Mouse (Mus musculus): Measurements from ENCODE around the gene Slc44a4. TPM values are rescaled to one million over a fixed set of nuclear protein-coding genes. Genes with fewer than 3 reads are reported as not detected.
"Not testable (repeated sequence)": the region's sequence is repeated elsewhere in the genome, so short reads cannot be mapped to it uniquely, and the experiment has no call there.

The Slc44a4 gene
- polyA plus RNA-seq, 2 experiments = 0.09 TPM; not detected in 1

DNA sequence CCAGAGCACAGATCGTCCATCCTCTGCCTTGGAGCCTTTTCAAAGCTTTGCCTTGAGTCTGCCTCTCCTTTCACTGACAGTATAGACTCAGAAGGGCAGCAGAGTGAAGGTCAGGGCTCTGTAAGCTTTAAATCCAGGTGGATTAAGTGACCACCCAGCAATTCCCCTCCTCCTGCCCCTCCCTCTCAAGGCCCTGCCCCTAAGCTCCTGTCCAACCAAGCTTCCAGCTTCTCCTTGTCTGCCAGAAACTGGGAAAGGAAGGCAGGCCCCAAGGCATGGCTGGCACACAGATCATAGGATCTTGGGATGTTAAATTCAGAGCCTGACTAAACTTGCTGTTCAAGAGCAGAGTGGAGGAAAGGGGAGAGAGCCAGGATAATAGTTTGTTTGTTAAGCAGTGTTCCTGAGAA is 50.4 kb downstream of the Slc44a4 start:
- H3K4me3 ChIP-seq (replicated peaks; ENCODE audit: low read length) = no peak overlapping the region
- 10% methylated on average over 1 of the region's 1 CpGs for WGBS
- ATAC-seq (ENCODE audit: low FRiP score, low read depth) (no peak), DNase-seq (ENCODE audit: low spot score) (no peak)
- 0 out of 2 replicates have a peak overlapping the region, but pooled peaks have one; percentile 26 for H3K9ac ChIP-seq (ENCODE audit: low read depth, low read length, severe bottlenecking)
- H3K36me3 ChIP-seq (ENCODE audit: control insufficient read depth, insufficient read depth, low read length) = no peaks in the 10 kb centered on the region
- peaks cover 3% of the 10 kb centered on the region; the same call in 1 of the 2 replicates for H3K27me3 ChIP-seq (ENCODE audit: control insufficient read depth, insufficient read depth, low read length)
- no peak overlapping the region for H3K4me2 ChIP-seq (replicated peaks; ENCODE audit: low read depth, low read length, severe bottlenecking)
- H3K27ac ChIP-seq (replicated peaks; ENCODE audit: low read depth, low read length) = no peak overlapping the region
- H3K4me1 ChIP-seq (ENCODE audit: control insufficient read depth, insufficient read depth, low read length) = no peaks in the 10 kb centered on the region; the same call in 1 of the 2 replicates
- TF ChIP-seq POLR2A (IDR thresholded peaks at IDR 0.05; ENCODE audit: borderline replicate concordance, extremely low read depth, insufficient read depth, insufficient read length) = no peak
- no peaks in the 10 kb centered on the region for H3K9me3 ChIP-seq (ENCODE audit: control insufficient read depth, low read length)

DNA sequence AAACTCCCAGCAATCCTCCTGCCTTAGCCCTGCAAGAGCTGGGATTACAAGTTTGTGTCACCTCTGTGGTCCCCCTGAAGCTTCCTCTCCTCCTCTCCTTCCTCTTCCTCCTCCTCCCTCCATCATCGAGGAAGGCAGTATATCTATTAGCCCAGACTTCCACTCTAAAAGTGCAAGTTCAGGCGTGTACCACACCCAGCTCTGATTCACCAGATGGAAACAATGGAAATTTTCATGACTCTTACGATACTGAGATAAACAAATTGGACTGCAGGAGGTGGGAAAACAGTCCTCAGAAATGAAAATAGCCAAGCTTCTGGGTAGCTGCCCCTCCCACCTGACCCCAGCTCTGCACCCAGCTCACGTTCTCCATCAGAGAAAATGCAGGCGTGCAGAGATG is 51.4 kb downstream of the Slc44a4 start:
- no peak for TF ChIP-seq POLR2A (IDR thresholded peaks at IDR 0.05; ENCODE audit: borderline replicate concordance, extremely low read depth, insufficient read depth, insufficient read length)
- Histone ChIP-seq H3K4me2 (replicated peaks; ENCODE audit: low read depth, low read length, severe bottlenecking) (no peak overlapping the region), H3K36me3 (ENCODE audit: control insufficient read depth, insufficient read depth, low read length) (no peaks in the 10 kb centered on the region), H3K27ac (replicated peaks; ENCODE audit: low read depth, low read length) (no peak overlapping the region), H3K9me3 (ENCODE audit: control insufficient read depth, low read length) (no peaks in the 10 kb centered on the region), H3K4me3 (replicated peaks; ENCODE audit: low read length) (no peak overlapping the region), H3K9ac (ENCODE audit: low read depth, low read length, severe bottlenecking) (no peak overlapping the region), H3K4me1 (ENCODE audit: control insufficient read depth, insufficient read depth, low read length) (no peaks in the 10 kb centered on the region), H3K27me3 (ENCODE audit: control insufficient read depth, insufficient read depth, low read length) (peaks cover 6% of the 10 kb centered on the region; the same call in 1 of the 2 replicates)
- WGBS = 75% methylated on average over 5 of the region's 5 CpGs
- ATAC-seq (ENCODE audit: low FRiP score, low read depth) (no peak), DNase-seq (ENCODE audit: low spot score) (no peak)

- not testable (repeated sequence) for H3K27me3 ChIP-seq (ENCODE audit: control insufficient read depth, insufficient read depth, low read length); ATAC-seq (ENCODE audit: low FRiP score, low read depth)
- WGBS = 73% methylated on average over 6 of the region's 11 CpGs
Observed at GRCm38 (mm10) chr17:34969822-34970221, 55.6 kb downstream of the Slc44a4 start, which contains the start of gene Gm20481. Gene Gm20481 (plus strand): TSS chr17:34969912.

GRCm38 (mm10) chr17:34970850-34971249 is 56.6 kb downstream of the Slc44a4 start:
- DNase-seq (ENCODE audit: low spot score); H3K36me3 ChIP-seq (ENCODE audit: control insufficient read depth, insufficient read depth, low read length); H3K4me2 ChIP-seq (replicated peaks; ENCODE audit: low read depth, low read length, severe bottlenecking); H3K4me1 ChIP-seq (ENCODE audit: control insufficient read depth, insufficient read depth, low read length); H3K9ac ChIP-seq (ENCODE audit: low read depth, low read length, severe bottlenecking); ATAC-seq (ENCODE audit: low FRiP score, low read depth); H3K27me3 ChIP-seq (ENCODE audit: control insufficient read depth, insufficient read depth, low read length); H3K9me3 ChIP-seq (ENCODE audit: control insufficient read depth, low read length); H3K27ac ChIP-seq (replicated peaks; ENCODE audit: low read depth, low read length); H3K4me3 ChIP-seq (replicated peaks; ENCODE audit: low read length): not testable (repeated sequence)
- 48% methylated on average over 8 of the region's 37 CpGs for WGBS

More at GRCm38 (mm10) chr17:34969822-34970221, 55.6 kb downstream of the Slc44a4 start, which contains the start of gene Gm20481:
- not testable (repeated sequence) for H3K4me3 ChIP-seq (replicated peaks; ENCODE audit: low read length); H3K36me3 ChIP-seq (ENCODE audit: control insufficient read depth, insufficient read depth, low read length); H3K4me1 ChIP-seq (ENCODE audit: control insufficient read depth, insufficient read depth, low read length); H3K9me3 ChIP-seq (ENCODE audit: control insufficient read depth, low read length); H3K27ac ChIP-seq (replicated peaks; ENCODE audit: low read depth, low read length); DNase-seq (ENCODE audit: low spot score); H3K4me2 ChIP-seq (replicated peaks; ENCODE audit: low read depth, low read length, severe bottlenecking); H3K9ac ChIP-seq (ENCODE audit: low read depth, low read length, severe bottlenecking)

DNA sequence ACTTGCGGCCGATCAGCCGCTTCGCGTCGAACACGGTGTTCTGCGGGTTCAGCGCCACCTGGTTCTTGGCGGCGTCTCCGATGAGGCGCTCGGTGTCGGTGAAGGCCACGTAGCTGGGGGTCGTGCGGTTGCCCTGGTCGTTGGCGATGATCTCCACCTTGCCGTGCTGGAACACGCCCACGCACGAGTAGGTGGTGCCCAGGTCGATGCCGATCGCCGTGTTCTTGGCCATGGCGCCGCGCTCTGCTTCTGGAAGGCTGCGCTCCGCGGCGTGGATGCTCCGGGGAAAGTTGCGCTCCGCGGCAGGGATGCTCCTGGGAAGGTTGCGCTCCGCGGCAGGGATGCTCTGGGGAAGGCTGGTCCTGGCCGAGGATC is 57.4 kb downstream of the Slc44a4 start:
- ATAC-seq (ENCODE audit: low FRiP score, low read depth) = peak; percentile 56
- no CpG with 5 or more reads among the region's 43 CpGs for WGBS

DNA sequence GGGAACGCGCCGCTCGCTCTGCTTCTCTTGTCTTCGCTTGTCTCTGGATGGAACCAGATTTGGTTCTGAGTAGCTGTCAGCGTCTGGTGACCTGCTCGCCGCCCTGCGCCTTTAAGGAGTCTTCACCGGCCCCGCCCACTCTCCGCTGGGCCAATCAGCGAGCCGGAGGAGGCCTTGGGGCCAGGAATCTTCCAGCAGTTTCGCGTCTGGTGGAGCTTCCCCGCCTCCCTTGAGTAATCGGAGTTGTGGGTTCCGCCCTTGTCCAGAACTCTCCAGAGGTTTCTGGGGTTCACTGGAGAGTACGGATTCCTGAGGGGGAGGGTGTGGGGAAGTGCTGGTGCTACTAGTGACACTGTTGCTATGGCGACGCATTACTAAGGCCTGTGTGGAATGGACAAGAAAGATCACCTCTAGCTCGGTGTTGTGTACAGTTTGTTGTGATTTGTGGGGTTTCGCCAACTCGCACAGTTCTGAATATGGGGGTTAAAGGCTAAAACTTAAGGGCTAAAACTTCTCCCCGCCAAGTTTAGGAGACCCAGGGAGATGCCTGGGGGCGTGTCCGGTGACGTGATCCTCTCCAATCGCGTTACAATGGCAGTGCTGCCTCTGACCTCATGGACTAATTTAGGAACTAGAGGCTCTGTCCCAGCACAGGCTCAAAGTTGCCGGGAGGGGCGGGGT is 57.9 kb downstream of the Slc44a4 start, which contains the start of the genes Hspa1a and Hspa1l:
Gene Hspa1a (minus strand): TSS at position 88 of the 681 bp plus-strand sequence.
Gene Hspa1l (plus strand): TSS at position 635 of the 681 bp plus-strand sequence.
- not testable (repeated sequence) for H3K9me3 ChIP-seq (ENCODE audit: control insufficient read depth, low read length); H3K27me3 ChIP-seq (ENCODE audit: control insufficient read depth, insufficient read depth, low read length); H3K36me3 ChIP-seq (ENCODE audit: control insufficient read depth, insufficient read depth, low read length); H3K4me1 ChIP-seq (ENCODE audit: control insufficient read depth, insufficient read depth, low read length)
- ATAC-seq (ENCODE audit: low FRiP score, low read depth) (peak; percentile 96), DNase-seq (ENCODE audit: low spot score) (peak; percentile 80)
- Histone ChIP-seq H3K9ac (ENCODE audit: low read depth, low read length, severe bottlenecking) (peak within 1 kb of the TSS; percentile 31), H3K27ac (replicated peaks; ENCODE audit: low read depth, low read length) (0 out of 2 replicates have a peak within 1 kb of the TSS, but pooled peaks have one; percentile 43), H3K4me2 (replicated peaks; ENCODE audit: low read depth, low read length, severe bottlenecking) (peak within 1 kb of the TSS; percentile 88), H3K4me3 (replicated peaks; ENCODE audit: low read length) (peak within 1 kb of the TSS; percentile 44)
- WGBS = under 1% methylated on average over 26 of the region's 33 CpGs

More for the DNA sequence above, 57.4 kb downstream of the Slc44a4 start:
- DNase-seq (ENCODE audit: low spot score); H3K4me1 ChIP-seq (ENCODE audit: control insufficient read depth, insufficient read depth, low read length); H3K9ac ChIP-seq (ENCODE audit: low read depth, low read length, severe bottlenecking); H3K27me3 ChIP-seq (ENCODE audit: control insufficient read depth, insufficient read depth, low read length); H3K9me3 ChIP-seq (ENCODE audit: control insufficient read depth, low read length); H3K27ac ChIP-seq (replicated peaks; ENCODE audit: low read depth, low read length); H3K36me3 ChIP-seq (ENCODE audit: control insufficient read depth, insufficient read depth, low read length): not testable (repeated sequence)
- Histone ChIP-seq H3K4me3 (replicated peaks; ENCODE audit: low read length) (peak overlapping the region; percentile 44), H3K4me2 (replicated peaks; ENCODE audit: low read depth, low read length, severe bottlenecking) (peak overlapping the region; percentile 88)

All from limb, embryonic 14.5 days (tissue).